18 mouse cellular contexts compared by ENCODE assay signal in genomic region chr14:119361414-119361813, GRCm38 (mm10).
"Had no signal": no experiment of that assay in that cellular context is flagged by ENCODE, and none has a peak within 500 bp of the region (broad histone marks: within the 10 kb centered on the region; RNA-seq: fewer than 3 reads in every experiment).

No protein-coding gene starts in this region.

- H3K4me3 ChIP-seq: myocyte; neural tube, embryonic 13.5 days; neural tube, embryonic 15.5 days had no signal

- ATAC-seq: midbrain, embryonic 16.5 days had no signal

- H3K27me3 ChIP-seq: neural tube, embryonic 13.5 days; neural tube, embryonic 15.5 days had no signal

- H3K9ac ChIP-seq: lung, embryonic 14.5 days; neural tube, embryonic 13.5 days; neural tube, embryonic 15.5 days had no signal

- H3K27ac ChIP-seq: neural tube, embryonic 13.5 days; neural tube, embryonic 15.5 days had no signal

- H3K4me2 ChIP-seq: lung, embryonic 14.5 days; midbrain, embryonic 11.5 days; neural tube, embryonic 13.5 days; neural tube, embryonic 15.5 days had no signal

- DNase-seq: lung, adult 18-20 months; lung, embryonic 14.5 days; lung, postnatal 10 days; lung, postnatal 4 days; midbrain, embryonic 14.5 days; retina, postnatal 1 day; right cerebral cortex, adult 18-20 months; right cerebral cortex, postnatal 25 days; right cerebral cortex, postnatal 4 days; spleen, adult 18-20 months; thymus, adult 18-20 months; thymus, postnatal 25 days; thymus, postnatal 4 days had no signal

- H3K4me1 ChIP-seq: neural tube, embryonic 13.5 days; neural tube, embryonic 15.5 days had no signal

- H3K36me3 ChIP-seq: neural tube, embryonic 13.5 days; neural tube, embryonic 15.5 days had no signal

- H3K9me3 ChIP-seq: neural tube, embryonic 13.5 days; neural tube, embryonic 15.5 days had no signal
